Mouse (Mus musculus) ES-E14 (cell line): ENCODE measurements at regions not wholly inside any gene's neighbourhood (a gene's known extent, or its start where the extent isn't known, plus 50 kb on each side); places are given as distances from the start of the nearest gene placed in this dataset.

Source experiments
- CHD2 ChIP-seq: IDR thresholded peaks from 2 replicates; pipeline ENCODE4 v1.6.1; 2014; ENCODE audit warnings: mild to moderate bottlenecking, low read depth, low read length, inconsistent platforms
- HCFC1 ChIP-seq: IDR thresholded peaks from 2 replicates; pipeline ENCODE4 v1.6.1; 2012; ENCODE audit warnings: low read length, inconsistent platforms, borderline replicate concordance; ENCODE audit not compliant: insufficient read depth
- ZC3H11A ChIP-seq: IDR thresholded peaks from 2 replicates; pipeline ENCODE4 v1.6.1; 2012; ENCODE audit warnings: low read depth, mild to moderate bottlenecking, inconsistent platforms, low read length, borderline replicate concordance
- ZNF384 ChIP-seq: IDR thresholded peaks from 2 replicates; pipeline ENCODE4 v1.6.1; 2012; ENCODE audit warnings: low read depth, low read length, inconsistent platforms

DNA sequence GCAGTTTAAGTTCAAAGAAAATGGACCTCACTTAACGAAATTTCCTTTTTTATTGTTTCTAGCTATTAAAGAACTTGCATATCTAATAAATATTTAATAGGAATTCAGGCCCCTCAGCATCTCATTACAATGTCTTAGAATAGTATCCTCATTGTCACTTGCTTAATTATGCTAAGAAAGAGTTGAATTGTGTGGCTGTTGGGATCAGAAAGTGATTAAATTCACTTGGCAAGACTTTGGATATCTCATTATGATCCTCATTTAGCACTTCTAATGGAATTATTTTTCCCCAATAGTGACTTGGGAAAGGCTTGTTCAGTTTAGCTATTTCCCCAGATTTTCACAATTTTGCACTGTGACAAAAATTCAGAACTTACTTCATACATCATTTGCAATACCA is 148.9 kb downstream of the Ids start:
- no peak for TF ChIP-seq ZC3H11A
- no peak for TF ChIP-seq HCFC1
- TF ChIP-seq ZNF384, result no peak
- TF ChIP-seq CHD2, result no peak
